Mouse (Mus musculus) lung, postnatal 0 days (tissue): ENCODE data around the gene Lats2. TPM values are rescaled to one million over a fixed set of nuclear protein-coding genes. Genes with fewer than 3 reads are reported as not detected.

ENCODE experiments used
- ATAC-seq: fragments of 200-750 bp; cut with Nextera tagmentation; 2 replicates; pipeline ENCODE4 v1.8.0; 2017; ENCODE audit warnings: moderate library complexity
- DNase-seq: peaks from one replicate; pipeline ENCODE4 v3.0.0-alpha.2; 2016; ENCODE audit warnings: low spot score
- H3K27ac ChIP-seq: fragments of 300-500 bp; sonication (generic); 2 replicates; pipeline ENCODE4 v1.5.1; 2014; ENCODE audit warnings: antibody characterized with exemption, mild to moderate bottlenecking, low read length, mixed read lengths
- H3K27me3 ChIP-seq: fragments of 300-500 bp; sonication (generic); replicated peaks from 2 replicates; pipeline ENCODE4 v1.6.1; 2014; ENCODE audit warnings: low read length, mixed read lengths; ENCODE audit not compliant: insufficient read depth
- H3K36me3 ChIP-seq: fragments of 300-500 bp; sonication (generic); 2 replicates; pipeline ENCODE4 v1.6.1; 2014; ENCODE audit warnings: low read length, mixed read lengths; ENCODE audit not compliant: insufficient read depth
- H3K4me1 ChIP-seq: fragments of 300-500 bp; sonication (generic); 2 replicates; pipeline ENCODE4 v1.6.1; 2014; ENCODE audit warnings: antibody characterized with exemption, low read depth, low read length, mixed read lengths; ENCODE audit not compliant: insufficient read depth
- H3K4me2 ChIP-seq: fragments of 300-500 bp; sonication (generic); replicated peaks from 2 replicates; pipeline ENCODE4 v1.6.1; 2014; ENCODE audit warnings: low read depth, mild to moderate bottlenecking, low read length, moderate library complexity, mixed read lengths
- H3K4me3 ChIP-seq: fragments of 300-500 bp; sonication (generic); 2 replicates; pipeline ENCODE4 v1.5.1; 2014; ENCODE audit warnings: low read depth, low read length
- H3K9ac ChIP-seq: fragments of 300-500 bp; sonication (generic); replicated peaks from 2 replicates; pipeline ENCODE4 v1.6.1; 2014; ENCODE audit warnings: low read depth, mild to moderate bottlenecking
- H3K9me3 ChIP-seq: fragments of 300-500 bp; sonication (generic); 2 replicates; pipeline ENCODE4 v1.6.1; 2016; ENCODE audit warnings: low read length, mixed read lengths
- CTCF ChIP-seq: IDR thresholded peaks from 2 replicates; pipeline ENCODE4 v1.5.1; 2016; ENCODE audit warnings: antibody characterized with exemption, mild to moderate bottlenecking
- EP300 ChIP-seq: IDR thresholded peaks from 2 replicates; pipeline ENCODE4 v1.6.1; 2016; ENCODE audit warnings: antibody characterized with exemption, mild to moderate bottlenecking, control low read depth
- WGBS: fragments of 180-500 bp; shearing (Covaris S2); extraction: QIAGEN DNeasy Blood & Tissue Kit; methylation state at CpG from one replicate; pipeline ENCODE4 v1.1.7; 2014; 5-methylcytosine and 5-hydroxymethylcytosine counted together
- polyA plus RNA-seq: library from polyadenylated mRNA; unstranded; fragments of >200 nt; fragmentation: Nextera tagmentation; extraction: Ambion mirVana; gene quantifications from 2 replicates; pipeline ENCODE4 v1.2.1, GENCODE M21; 2015

Lats2 gene
- polyA plus RNA-seq, 1 experiment from 2014 or later: 24.2 TPM

DNA sequence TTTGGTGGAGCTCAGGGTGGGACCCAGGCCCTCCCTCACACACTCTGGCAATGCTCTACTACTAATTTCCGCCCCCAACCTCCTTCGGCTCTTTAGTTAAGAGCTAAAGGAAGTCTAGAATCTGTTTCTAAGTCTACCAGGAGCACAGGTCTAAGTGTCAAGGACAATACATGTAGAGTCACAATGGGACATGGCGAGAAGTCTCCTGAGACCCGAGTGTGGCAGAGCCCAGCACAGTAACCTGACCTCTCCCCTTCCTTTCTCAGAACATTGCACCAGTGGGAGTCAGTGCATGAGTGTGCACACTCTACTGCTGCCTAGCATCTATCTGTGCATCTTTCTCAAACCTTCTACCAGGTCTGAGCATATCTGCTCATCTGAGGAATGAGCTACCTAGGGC, 52.4 kb downstream of the Lats2 start:
- H3K4me2 ChIP-seq: no peak overlapping the region
- peaks cover 15% of the 10 kb centered on the region; the same call in 1 of the 2 replicates for H3K4me1 ChIP-seq
- no peaks in the 10 kb centered on the region for H3K9me3 ChIP-seq
- peaks cover 5% of the 10 kb centered on the region; the same call in 1 of the 2 replicates for H3K36me3 ChIP-seq
- ATAC-seq (no peak), DNase-seq (no peak)
- H3K27ac ChIP-seq: no peak overlapping the region
- 63% methylated on average over 4 of the region's 4 CpGs for WGBS
- H3K27me3 ChIP-seq: no peaks in the 10 kb centered on the region
- no peak overlapping the region for H3K9ac ChIP-seq
- TF ChIP-seq CTCF: no peak
- no peak overlapping the region for H3K4me3 ChIP-seq

DNA sequence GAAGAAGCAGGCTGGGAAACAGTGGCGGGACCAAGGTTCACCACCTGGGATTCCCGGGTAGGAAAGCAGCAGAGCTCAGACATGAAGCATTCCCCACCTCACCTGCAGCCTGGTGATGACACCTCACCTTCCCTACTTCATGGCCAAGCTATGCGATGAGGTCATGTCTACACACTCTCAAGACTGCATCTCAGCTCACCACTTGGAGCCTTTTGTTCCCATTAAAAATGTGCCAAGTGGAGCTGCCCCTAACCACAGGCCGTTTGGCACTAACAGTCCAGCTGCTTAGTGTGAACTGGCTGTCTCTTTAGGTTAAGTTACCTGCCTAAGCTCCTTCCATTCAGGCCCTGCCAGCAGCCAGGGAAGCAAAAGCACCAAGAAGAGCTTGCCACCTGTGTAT, 53.1 kb downstream of the Lats2 start:
- Histone ChIP-seq H3K4me1 (peaks cover 15% of the 10 kb centered on the region; the same call in 1 of the 2 replicates), H3K9ac (no peak overlapping the region), H3K4me3 (no peak overlapping the region), H3K27ac (no peak overlapping the region), H3K4me2 (no peak overlapping the region), H3K36me3 (peaks cover 5% of the 10 kb centered on the region; the same call in 1 of the 2 replicates), H3K27me3 (no peaks in the 10 kb centered on the region), H3K9me3 (no peaks in the 10 kb centered on the region)
- WGBS: 54% methylated on average over 4 of the region's 4 CpGs
- DNase-seq (peak; percentile 69), ATAC-seq (peak; percentile 34)
- TF ChIP-seq EP300 (peak; percentile 69), CTCF (no peak)

DNA sequence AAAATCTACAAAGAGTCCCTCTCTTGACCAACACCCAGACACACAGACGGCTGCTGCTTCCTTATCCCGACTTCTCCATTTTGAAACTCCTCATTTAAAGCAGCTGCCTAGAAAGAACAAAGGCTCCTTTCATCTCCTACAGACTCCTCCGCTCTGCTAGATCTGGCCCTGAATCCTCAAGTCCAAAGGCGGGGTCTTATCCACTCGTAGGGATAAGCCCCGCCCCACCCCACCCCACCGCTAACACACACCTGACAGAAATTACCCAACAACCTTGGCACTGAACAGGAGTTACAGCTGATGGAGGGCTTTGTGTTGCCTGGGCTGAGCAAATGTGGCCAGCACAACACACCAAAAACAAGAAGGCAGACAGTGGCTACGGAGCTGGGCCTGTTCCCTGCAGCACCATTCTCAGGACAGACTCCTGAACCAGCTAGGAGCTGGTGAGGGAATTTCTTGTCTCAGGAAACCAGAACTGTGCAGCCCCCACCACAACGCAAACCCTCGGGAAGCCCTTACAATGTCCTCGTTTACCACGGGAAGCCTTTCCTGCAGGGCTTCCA, 56.2 kb downstream of the Lats2 start:
- TF ChIP-seq CTCF: no peak
- TF ChIP-seq EP300: no peak
- Histone ChIP-seq H3K9ac (no peak overlapping the region), H3K27me3 (no peaks in the 10 kb centered on the region), H3K4me1 (0 out of 2 replicates have a peak, but pooled peaks cover 5% of the 10 kb centered on the region), H3K27ac (no peak overlapping the region), H3K36me3 (peaks cover 25% of the 10 kb centered on the region), H3K4me3 (no peak overlapping the region), H3K9me3 (no peaks in the 10 kb centered on the region), H3K4me2 (no peak overlapping the region)
- 56% methylated on average over 12 of the region's 12 CpGs for WGBS
- DNase-seq (peak; percentile 77), ATAC-seq (peak; percentile 80)

DNA sequence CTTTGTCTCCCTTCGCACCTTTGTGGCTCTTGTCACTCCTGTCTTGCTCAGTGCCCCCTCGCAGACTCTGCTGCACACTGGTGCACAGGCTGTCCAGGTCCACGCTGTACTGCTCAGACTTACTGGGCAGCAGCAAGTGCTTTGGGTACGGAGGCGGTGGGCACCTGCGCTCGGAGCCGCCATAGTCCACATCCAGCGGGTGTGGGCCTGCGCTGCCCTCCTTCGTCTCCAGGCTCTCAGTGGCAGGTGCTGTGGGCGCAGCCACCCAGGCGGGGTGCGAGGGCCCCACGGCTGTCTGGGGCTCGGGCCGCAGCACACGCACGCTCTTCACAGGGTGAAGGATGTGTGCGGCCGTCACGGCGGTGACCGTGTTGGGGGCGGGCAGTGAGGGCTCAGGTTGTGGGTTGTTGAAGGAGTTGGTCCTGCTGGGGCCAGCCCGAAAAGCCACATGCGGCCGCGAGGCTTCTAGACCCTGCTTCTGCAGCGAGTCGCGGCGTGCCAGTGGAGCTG, 58.7 kb downstream of the Lats2 start:
- peaks cover 32% of the 10 kb centered on the region for H3K36me3 ChIP-seq
- H3K9ac ChIP-seq: no peak overlapping the region
- DNase-seq (no peak), ATAC-seq (no peak)
- no peaks in the 10 kb centered on the region for H3K9me3 ChIP-seq
- no peak overlapping the region for H3K4me3 ChIP-seq
- H3K27me3 ChIP-seq: no peaks in the 10 kb centered on the region
- whole genome bisulfite sequencing: 96% methylated on average over 28 of the region's 33 CpGs
- no peaks in the 10 kb centered on the region for H3K4me1 ChIP-seq
- H3K4me2 ChIP-seq: no peak overlapping the region
- no peak overlapping the region for H3K27ac ChIP-seq
- TF ChIP-seq CTCF: no peak
- TF ChIP-seq EP300: no peak

DNA sequence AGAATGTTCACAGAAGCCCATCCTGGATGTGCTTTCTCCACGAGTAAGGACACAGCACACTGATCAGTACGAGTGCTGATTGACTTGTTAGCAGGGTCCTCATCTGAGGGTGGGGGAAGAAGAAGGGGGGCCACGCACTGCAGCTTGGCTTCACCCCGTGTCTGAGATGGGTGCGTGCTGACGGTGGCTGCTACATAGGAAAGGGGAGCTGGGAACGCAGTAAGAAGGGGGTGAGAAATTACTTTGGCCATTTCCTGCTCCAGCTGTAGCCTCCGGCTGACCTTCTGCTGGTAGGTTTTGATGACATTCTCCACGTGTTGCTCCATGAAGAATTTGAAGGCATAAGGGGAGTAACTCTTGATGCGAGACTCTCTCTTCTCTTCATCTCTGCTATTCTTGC, 59.2 kb downstream of the Lats2 start:
- Histone ChIP-seq H3K27ac (no peak overlapping the region), H3K4me3 (no peak overlapping the region), H3K9me3 (no peaks in the 10 kb centered on the region), H3K4me1 (no peaks in the 10 kb centered on the region), H3K27me3 (no peaks in the 10 kb centered on the region), H3K9ac (no peak overlapping the region), H3K36me3 (peaks cover 34% of the 10 kb centered on the region), H3K4me2 (no peak overlapping the region)
- no peak for ATAC-seq
- 80% methylated on average over 10 of the region's 10 CpGs for WGBS
- no peak for DNase-seq
- TF ChIP-seq EP300: no peak
- no peak for TF ChIP-seq CTCF

DNA sequence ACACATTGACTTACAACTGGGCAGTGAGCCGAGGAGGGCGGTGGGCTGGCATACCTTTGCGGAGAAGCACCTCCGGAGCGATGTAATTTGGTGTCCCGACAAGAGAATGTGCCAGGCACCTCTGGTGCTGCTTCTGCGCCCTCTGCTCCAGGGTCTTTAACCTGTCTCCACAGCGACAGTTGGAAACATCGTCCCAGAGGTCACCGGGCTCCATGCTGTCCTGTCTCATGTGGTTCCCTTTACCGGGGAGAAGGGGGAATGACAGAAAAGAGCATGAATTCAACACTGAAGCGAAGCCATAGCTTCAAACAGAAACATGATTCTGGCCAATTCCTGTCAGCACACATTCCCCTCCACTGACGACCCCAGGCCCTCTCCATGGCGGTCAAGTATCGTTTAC, 62.1 kb downstream of the Lats2 start:
- no peak overlapping the region for H3K4me2 ChIP-seq
- ATAC-seq: no peak
- H3K9ac ChIP-seq: no peak overlapping the region
- DNase-seq: no peak
- H3K27ac ChIP-seq: no peak overlapping the region
- no peak overlapping the region for H3K4me3 ChIP-seq
- no peaks in the 10 kb centered on the region for H3K9me3 ChIP-seq
- TF ChIP-seq CTCF: no peak
- no peak for TF ChIP-seq EP300
- H3K36me3 ChIP-seq: peaks cover 39% of the 10 kb centered on the region
- 88% methylated on average over 15 of the region's 15 CpGs for WGBS
- H3K4me1 ChIP-seq: no peaks in the 10 kb centered on the region
- no peaks in the 10 kb centered on the region for H3K27me3 ChIP-seq

DNA sequence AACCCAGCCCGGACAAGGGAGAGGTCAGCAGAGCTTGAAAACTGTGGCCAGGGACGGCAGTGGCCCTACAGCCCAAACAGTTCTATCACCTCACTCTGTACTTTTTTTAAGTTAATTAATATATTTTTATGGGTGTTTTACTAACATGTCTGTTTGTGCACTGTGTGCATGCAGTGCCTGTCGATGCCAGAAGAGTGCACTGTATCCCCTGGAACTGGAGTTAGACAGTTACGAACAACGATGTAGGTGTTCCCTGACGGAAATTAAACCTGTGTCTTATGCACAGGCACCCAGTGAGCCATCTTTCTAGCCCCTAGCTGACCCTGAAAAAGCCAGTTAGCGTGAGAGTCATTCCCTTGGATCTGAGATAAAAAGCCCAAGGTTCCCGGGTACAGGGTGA, 62.6 kb downstream of the Lats2 start:
- H3K36me3 ChIP-seq: peaks cover 39% of the 10 kb centered on the region
- H3K4me1 ChIP-seq: no peaks in the 10 kb centered on the region
- no peak overlapping the region for H3K4me2 ChIP-seq
- WGBS: 85% methylated on average over 8 of the region's 8 CpGs
- no peak overlapping the region for H3K4me3 ChIP-seq
- DNase-seq (peak; percentile 32), ATAC-seq (no peak)
- no peak overlapping the region for H3K27ac ChIP-seq
- TF ChIP-seq EP300: no peak
- TF ChIP-seq CTCF: peak; percentile 71
- no peak overlapping the region for H3K9ac ChIP-seq
- H3K9me3 ChIP-seq: no peaks in the 10 kb centered on the region
- H3K27me3 ChIP-seq: no peaks in the 10 kb centered on the region
